Mouse (Mus musculus) liver, embryonic 15.5 days (tissue): Measurements from ENCODE around the gene Arl4d. TPM values are rescaled to one million over a fixed set of nuclear protein-coding genes. Genes with fewer than 3 reads are reported as not detected.
"Not testable (repeated sequence)": the region's sequence is repeated elsewhere in the genome, so short reads cannot be mapped to it uniquely, and the experiment has no call there.

Source experiments
- ATAC-seq: fragments of 200-750 bp; cut with Nextera tagmentation; 2 replicates; pipeline ENCODE4 v1.8.0; 2017; ENCODE audit warnings: moderate number of reproducible peaks, mild to moderate bottlenecking, moderate library complexity; ENCODE audit not compliant: insufficient read depth
- H3K27ac ChIP-seq: fragments of 300-500 bp; sonication (generic); replicated peaks from 2 replicates; pipeline ENCODE4 v1.5.1; 2015; ENCODE audit warnings: mild to moderate bottlenecking, inconsistent platforms
- H3K27me3 ChIP-seq: fragments of 300-500 bp; sonication (generic); 2 replicates; pipeline ENCODE4 v1.6.1; 2015; ENCODE audit warnings: mild to moderate bottlenecking, inconsistent platforms
- H3K36me3 ChIP-seq: fragments of 300-500 bp; sonication (generic); replicated peaks from 2 replicates; pipeline ENCODE4 v1.6.1; 2015; ENCODE audit warnings: moderate library complexity, mild to moderate bottlenecking, inconsistent platforms
- H3K4me1 ChIP-seq: fragments of 300-500 bp; sonication (generic); replicated peaks from 2 replicates; pipeline ENCODE4 v1.6.1; 2015; ENCODE audit warnings: inconsistent platforms
- H3K4me2 ChIP-seq: fragments of 300-500 bp; sonication (generic); 2 replicates; pipeline ENCODE4 v1.6.1; 2015; ENCODE audit warnings: moderate library complexity, mild to moderate bottlenecking, inconsistent platforms
- H3K4me3 ChIP-seq: fragments of 300-500 bp; sonication (generic); replicated peaks from 2 replicates; pipeline ENCODE4 v1.5.1; 2015; ENCODE audit warnings: mild to moderate bottlenecking, inconsistent platforms
- H3K9ac ChIP-seq: fragments of 300-500 bp; sonication (generic); 2 replicates; pipeline ENCODE4 v1.6.1; 2015; ENCODE audit warnings: moderate library complexity, mild to moderate bottlenecking, inconsistent platforms
- H3K9me3 ChIP-seq: fragments of 300-500 bp; sonication (generic); replicated peaks from 2 replicates; pipeline ENCODE4 v1.6.1; 2016; ENCODE audit warnings: inconsistent platforms
- WGBS: fragments of 180-500 bp; shearing (Covaris S2); methylation state at CpG from one replicate; pipeline ENCODE4 v1.1.7; 2015; ENCODE audit warnings: mixed read lengths; ENCODE audit not compliant: insufficient replicate concordance; 5-methylcytosine and 5-hydroxymethylcytosine counted together
- polyA plus RNA-seq: library from polyadenylated mRNA; unstranded; fragments of >200 nt; fragmentation: Nextera tagmentation; extraction: Ambion mirVana; gene quantifications from 2 replicates; pipeline ENCODE4 v1.2.1, GENCODE M21; 2015

The Arl4d gene
- 0.82 and 0.94 TPM in 2 replicates for polyA plus RNA-seq

DNA sequence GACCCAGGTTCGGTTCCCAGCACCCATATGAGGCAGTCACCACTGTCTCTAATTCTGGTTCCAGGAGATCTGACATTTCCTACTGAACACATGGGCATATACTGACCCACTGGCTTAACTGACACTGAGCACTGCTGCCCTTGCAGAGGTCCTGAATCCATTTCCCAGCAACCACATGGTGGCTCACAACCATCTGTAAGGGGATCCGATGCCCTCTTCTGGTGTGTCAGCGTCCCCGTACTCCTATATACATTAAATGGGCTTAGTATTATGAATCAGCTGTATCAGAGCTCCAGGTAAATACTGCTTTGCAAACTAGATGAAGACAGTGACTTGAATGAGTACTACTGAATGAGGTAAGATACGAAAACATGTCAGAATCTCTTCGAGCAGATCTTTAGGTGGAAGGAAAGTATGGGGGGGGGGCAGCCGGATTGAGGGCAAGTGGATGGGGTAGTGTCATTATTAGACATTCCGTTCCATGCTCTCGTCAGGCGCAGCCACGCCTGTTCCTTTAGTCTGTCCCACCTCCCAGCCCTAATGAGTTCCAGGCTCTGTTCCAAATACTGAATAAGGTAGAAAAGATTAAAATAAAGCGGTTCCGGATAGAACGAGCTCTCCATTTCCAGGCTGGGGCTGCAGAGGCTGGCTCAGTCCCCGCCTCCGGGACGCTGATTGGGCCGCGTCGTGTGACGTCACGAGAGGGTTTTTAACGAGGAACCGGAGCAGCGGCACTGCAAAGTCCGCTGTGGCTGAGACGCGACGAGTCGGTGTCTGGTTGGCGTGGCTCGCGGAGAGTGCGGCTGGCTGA lies at the start of gene Arl4d:
Gene Arl4d, plus strand, starts transcription at position 717 of the 811 bp plus-strand sequence.
- H3K4me1 ChIP-seq: peaks cover 70% of the 10 kb centered on the region
- H3K9ac ChIP-seq: peak within 1 kb of the TSS; percentile 69
- H3K36me3 ChIP-seq: no peaks in the 10 kb centered on the region
- H3K9me3 ChIP-seq: no peaks in the 10 kb centered on the region
- H3K27ac ChIP-seq: peak within 1 kb of the TSS; percentile 66
- WGBS: 6% methylated on average over 34 of the region's 34 CpGs
- peak within 1 kb of the TSS; percentile 99 for H3K4me2 ChIP-seq
- peak; percentile 88 for ATAC-seq
- H3K4me3 ChIP-seq: peak within 1 kb of the TSS; percentile 65
- H3K27me3 ChIP-seq: no peaks in the 10 kb centered on the region

DNA sequence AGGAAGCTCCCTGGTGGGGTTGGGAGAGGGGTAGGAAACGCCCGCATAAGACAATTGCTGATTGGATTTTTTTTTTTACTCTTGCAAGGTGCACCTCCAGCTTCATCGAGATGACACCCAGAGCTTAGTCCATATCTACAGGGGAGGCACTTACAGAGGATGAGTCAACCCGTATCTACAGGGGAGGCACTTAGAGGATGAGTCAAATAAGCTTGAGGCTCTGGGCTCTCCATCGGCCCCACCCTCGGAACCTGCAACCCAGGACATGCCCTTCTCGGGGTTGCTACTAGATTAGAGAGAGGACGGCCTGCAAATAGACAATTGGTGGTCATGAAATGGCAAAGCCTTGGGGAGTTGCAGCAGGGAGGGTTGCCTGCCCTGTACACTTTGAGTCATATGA lies 49.2 kb upstream of the Arl4d start:
- 48% methylated on average over 8 of the region's 8 CpGs for WGBS
- peak overlapping the region; percentile 55; the same call in 1 of the 2 replicates for H3K27ac ChIP-seq
- H3K4me2 ChIP-seq: peak overlapping the region; percentile 37
- peak; percentile 53 for ATAC-seq
- no peak overlapping the region for H3K4me3 ChIP-seq
- no peak overlapping the region for H3K9ac ChIP-seq
- no peaks in the 10 kb centered on the region for H3K36me3 ChIP-seq
- peaks cover 48% of the 10 kb centered on the region for H3K4me1 ChIP-seq
- peaks cover 13% of the 10 kb centered on the region for H3K27me3 ChIP-seq
- no peaks in the 10 kb centered on the region for H3K9me3 ChIP-seq

DNA sequence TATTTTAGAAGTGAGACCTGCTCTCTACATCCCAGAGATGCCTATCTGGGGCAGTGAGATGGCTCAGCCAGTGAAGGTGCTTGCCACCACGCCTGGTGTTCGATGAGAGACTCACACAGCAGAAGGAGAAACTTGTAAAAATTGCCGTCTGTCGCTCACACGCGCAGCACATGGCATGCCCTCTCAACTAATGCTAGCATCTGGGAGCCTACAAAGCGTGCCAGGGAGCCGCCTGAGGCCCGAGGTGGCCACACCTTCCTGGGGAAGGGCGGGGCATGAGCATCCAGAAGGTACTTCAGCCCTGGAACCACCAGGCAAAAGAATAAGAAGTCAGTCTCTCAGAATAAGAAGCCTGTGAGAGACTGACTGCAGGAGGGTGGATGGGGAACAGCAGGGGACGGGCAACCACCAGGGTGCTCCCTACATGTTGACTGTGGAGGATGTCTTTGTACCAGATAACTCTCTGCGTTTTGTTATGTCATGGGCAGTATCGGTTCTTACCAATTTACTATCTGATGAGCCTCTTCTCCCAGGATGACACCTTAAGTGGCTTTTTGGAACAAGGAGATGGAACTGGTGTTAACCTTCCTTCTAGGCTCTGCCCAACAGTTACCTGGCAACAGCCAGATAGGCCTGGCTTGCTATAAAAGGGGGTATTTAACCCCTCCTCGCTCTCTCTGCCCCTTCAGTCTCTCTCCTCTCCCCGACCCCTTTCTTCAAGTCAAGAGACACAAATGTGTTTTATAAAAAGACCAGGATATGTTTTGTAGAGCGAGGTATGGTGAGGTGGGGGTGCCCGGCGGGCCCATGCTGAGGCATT lies 48.2 kb upstream of the Arl4d start:
- Histone ChIP-seq H3K27ac (peak overlapping the region; percentile 42; the same call in 1 of the 2 replicates), H3K4me2 (peak overlapping the region; percentile 44)
- WGBS: 24% methylated on average over 18 of the region's 18 CpGs

DNA sequence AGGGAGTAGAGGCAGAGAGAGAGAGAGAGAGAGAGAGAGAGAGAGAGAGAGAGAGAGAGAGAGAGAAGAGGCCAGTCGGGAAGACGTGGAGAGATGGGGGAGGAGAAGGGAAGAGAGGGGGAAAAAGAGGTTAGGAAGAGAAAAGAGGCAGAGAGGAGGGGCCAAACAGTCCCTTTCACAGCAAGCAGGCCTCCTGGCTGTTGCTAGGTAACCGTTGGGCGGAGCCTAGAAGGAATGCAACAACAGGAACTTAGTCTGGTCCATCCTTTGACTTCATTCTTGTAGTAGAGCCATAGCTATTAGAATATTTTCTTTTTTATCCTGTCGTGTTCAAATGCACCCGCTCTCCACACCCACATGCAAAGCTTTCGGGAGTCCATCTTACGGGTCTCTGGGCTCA lies 47.5 kb upstream of the Arl4d start:
- Histone ChIP-seq H3K9ac (no peak overlapping the region), H3K4me3 (no peak overlapping the region), H3K27me3 (peaks cover 13% of the 10 kb centered on the region), H3K4me1 (peaks cover 48% of the 10 kb centered on the region), H3K4me2 (peak overlapping the region; percentile 3; the same call in 1 of the 2 replicates), H3K9me3 (no peaks in the 10 kb centered on the region), H3K36me3 (no peaks in the 10 kb centered on the region), H3K27ac (no peak overlapping the region)
- no peak for ATAC-seq
- WGBS: 12% methylated on average over 8 of the region's 8 CpGs

More for the DNA sequence above, 48.2 kb upstream of the Arl4d start:
- 0 out of 2 replicates have a peak, but pooled peaks have one; percentile 26 for ATAC-seq
- Histone ChIP-seq H3K4me3 (no peak overlapping the region), H3K4me1 (peaks cover 48% of the 10 kb centered on the region), H3K9me3 (no peaks in the 10 kb centered on the region), H3K36me3 (no peaks in the 10 kb centered on the region), H3K9ac (no peak overlapping the region), H3K27me3 (peaks cover 13% of the 10 kb centered on the region)

DNA sequence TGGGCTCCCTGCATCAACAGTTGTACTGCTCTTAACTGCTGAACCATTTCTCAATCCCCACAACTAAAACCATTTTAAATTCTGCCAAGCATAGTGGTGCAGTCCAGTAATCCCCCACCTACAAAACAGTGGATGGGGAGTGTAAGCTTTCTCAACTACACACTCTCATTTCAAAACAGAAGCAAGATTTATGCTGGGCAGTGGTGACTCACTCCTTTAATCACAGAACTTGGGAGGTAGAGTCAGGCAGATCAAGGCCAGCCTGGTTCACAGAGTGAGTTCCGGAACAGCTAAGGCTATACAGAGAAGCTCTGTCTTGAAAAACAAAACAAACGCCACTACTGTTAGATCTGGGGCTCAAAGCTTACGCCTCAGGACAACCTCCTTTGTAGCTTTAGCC lies 46.7 kb upstream of the Arl4d start:
- Histone ChIP-seq H3K9me3 (no peaks in the 10 kb centered on the region), H3K4me3 (no peak overlapping the region), H3K27ac (no peak overlapping the region), H3K9ac (no peak overlapping the region), H3K36me3 (no peaks in the 10 kb centered on the region), H3K4me1 (peaks cover 48% of the 10 kb centered on the region), H3K4me2 (no peak overlapping the region), H3K27me3 (peaks cover 13% of the 10 kb centered on the region)
- 75% methylated on average over 3 of the region's 3 CpGs for WGBS
- ATAC-seq: no peak

GRCm38 (mm10) chr11:101620022-101620655 lies 45.2 kb upstream of the Arl4d start:
- ATAC-seq, H3K4me3 ChIP-seq, H3K9ac ChIP-seq, H3K9me3 ChIP-seq, H3K27ac ChIP-seq, H3K4me2 ChIP-seq, H3K36me3 ChIP-seq: not testable (repeated sequence)
- Histone ChIP-seq H3K27me3 (peaks cover 13% of the 10 kb centered on the region), H3K4me1 (peaks cover 35% of the 10 kb centered on the region)
- WGBS: 64% methylated on average over 11 of the region's 11 CpGs

- H3K36me3 ChIP-seq: no peaks in the 10 kb centered on the region
- WGBS: 4% methylated on average over 8 of the region's 8 CpGs
- peak overlapping the region; percentile 99 for H3K27ac ChIP-seq
- H3K4me2 ChIP-seq: peak overlapping the region; percentile 92
- no peaks in the 10 kb centered on the region for H3K9me3 ChIP-seq
- peaks cover 26% of the 10 kb centered on the region for H3K4me1 ChIP-seq
- H3K27me3 ChIP-seq: no peaks in the 10 kb centered on the region
- ATAC-seq: peak; percentile 9
- peak overlapping the region; percentile 66 for H3K4me3 ChIP-seq
- peak overlapping the region; percentile 72 for H3K9ac ChIP-seq
Observed at GRCm38 (mm10) chr11:101626649-101626994, 38.7 kb upstream of the Arl4d start.

- Histone ChIP-seq H3K27me3 (no peaks in the 10 kb centered on the region), H3K9ac (peak within 1 kb of the TSS; percentile 72), H3K4me2 (peak within 1 kb of the TSS; percentile 92), H3K27ac (peak within 1 kb of the TSS; percentile 99), H3K4me1 (peaks cover 26% of the 10 kb centered on the region), H3K4me3 (peak within 1 kb of the TSS; percentile 66), H3K36me3 (no peaks in the 10 kb centered on the region), H3K9me3 (no peaks in the 10 kb centered on the region)
- under 1% methylated on average over 34 of the region's 34 CpGs for WGBS
- ATAC-seq: peak; percentile 91
Observed at GRCm38 (mm10) chr11:101626995-101627856, 38.1 kb upstream of the Arl4d start, which contains the start of gene Rdm1. Gene Rdm1 (plus strand): TSS chr11:101627195.

GRCm38 (mm10) chr11:101627857-101628559 lies 37.3 kb upstream of the Arl4d start:
- Histone ChIP-seq H3K9me3 (no peaks in the 10 kb centered on the region), H3K4me2 (peak overlapping the region; percentile 92), H3K4me1 (peaks cover 26% of the 10 kb centered on the region), H3K27ac (peak overlapping the region; percentile 99), H3K36me3 (0 out of 2 replicates have a peak, but pooled peaks cover 2% of the 10 kb centered on the region), H3K9ac (peak overlapping the region; percentile 72), H3K27me3 (no peaks in the 10 kb centered on the region), H3K4me3 (peak overlapping the region; percentile 66)
- WGBS: under 1% methylated on average over 33 of the region's 33 CpGs
- ATAC-seq: no peak; the same call in 1 of the 2 replicates
